Mouse (Mus musculus): Measurements from ENCODE around the gene Lck. TPM values are rescaled to one million over a fixed set of nuclear protein-coding genes. Genes with fewer than 3 reads are reported as not detected.

Lck gene
- total and polyA plus RNA-seq, 3 experiments, result 2.7 to 6.9 TPM; not detected in 1

- peak; percentile 96 for TF ChIP-seq ZKSCAN1 (IDR thresholded peaks at IDR 0.05; ENCODE audit: low read depth, low read length)
- peak; percentile 72 for TF ChIP-seq ELF1 (IDR thresholded peaks at IDR 0.05; ENCODE audit: low read depth, low read length)
Observed at GRCm38 (mm10) chr4:129618786-129619691, 45.6 kb upstream of the Lck start, which contains the start of gene Iqcc (continued).

GRCm38 (mm10) chr4:129618031-129618430 lies 44.6 kb upstream of the Lck start:
- DNase-seq (ENCODE audit: low read depth, low spot score), result no peak
- H3K4me3 ChIP-seq (ENCODE audit: control insufficient read depth in 1 of 2, insufficient read depth in 1 of 2, low read depth in 2 of 2, low read length in 2 of 2), result peak overlapping the region; percentile 64 to 84
- TF ChIP-seq MAX (IDR thresholded peaks at IDR 0.05; ENCODE audit: low read length) (no peak), GABPA (IDR thresholded peaks at IDR 0.05; ENCODE audit: low read depth, low read length) (no peak), SMC3 (IDR thresholded peaks at IDR 0.05; ENCODE audit: low read depth, low read length) (no peak), JUND (IDR thresholded peaks at IDR 0.05; ENCODE audit: low read depth, low read length) (no peak), NELFE (IDR thresholded peaks at IDR 0.05; ENCODE audit: low read depth, low read length) (no peak), EP300 (IDR thresholded peaks at IDR 0.05; ENCODE audit: low read depth in 1 of 2, low read length in 2 of 2) (no peak), ZNF384 (IDR thresholded peaks at IDR 0.05; ENCODE audit: low read depth, low read length) (no peak), UBTF (IDR thresholded peaks at IDR 0.05; ENCODE audit: borderline replicate concordance, insufficient read depth, low read depth, low read length) (no peak), USF1 (IDR thresholded peaks at IDR 0.05; ENCODE audit: low read depth, low read length) (no peak), ZMIZ1 (IDR thresholded peaks at IDR 0.05; ENCODE audit: low read depth, low read length) (no peak), ZC3H11A (IDR thresholded peaks at IDR 0.05; ENCODE audit: low read depth, low read length) (no peak), KAT2A (conservative IDR thresholded peaks at IDR 0.05; ENCODE audit: low read depth, low read length) (no peak), MAFK (IDR thresholded peaks at IDR 0.05; ENCODE audit: borderline replicate concordance, low read depth, low read length) (no peak), MAZ (IDR thresholded peaks at IDR 0.05; ENCODE audit: low read depth, low read length) (no peak), TAL1 (IDR thresholded peaks at IDR 0.05; ENCODE audit: low read length) (no peak), MEF2A (IDR thresholded peaks at IDR 0.05; ENCODE audit: extremely low read depth, insufficient replicate concordance, low read depth, low read length, poor library complexity, severe bottlenecking) (no peak), NRF1 (IDR thresholded peaks at IDR 0.05; ENCODE audit: insufficient read depth, low read depth, low read length, poor library complexity, severe bottlenecking) (no peak), USF2 (IDR thresholded peaks at IDR 0.05; ENCODE audit: borderline replicate concordance in 1 of 2, insufficient read depth in 1 of 2, low read depth in 1 of 2, low read length in 2 of 2) (no peak), E2F4 (IDR thresholded peaks at IDR 0.05; ENCODE audit: borderline replicate concordance, low read depth, low read length) (no peak), ZKSCAN1 (IDR thresholded peaks at IDR 0.05; ENCODE audit: low read depth, low read length) (no peak)
- peaks cover 0 to 6% of the 10 kb centered on the region in 2 experiments; a peak in 1 of 4 replicates for H3K4me1 ChIP-seq (ENCODE audit: control insufficient read depth in 1 of 2, insufficient read depth in 2 of 2, low read length in 2 of 2)
- peaks cover 4% of the 10 kb centered on the region; the same call in 1 of the 2 replicates for H3K79me2 ChIP-seq (ENCODE audit: control insufficient read depth, insufficient read depth, low read length, poor library complexity)
- no peaks in the 10 kb centered on the region for H3K27me3 ChIP-seq (ENCODE audit: control insufficient read depth in 1 of 2, insufficient read depth in 2 of 2, low read length in 2 of 2)
- no peaks in the 10 kb centered on the region for H3K9me3 ChIP-seq (replicated peaks; ENCODE audit: insufficient read depth, low read length)
- H3K27ac ChIP-seq (ENCODE audit: control insufficient read depth, low read depth, low read length), result no peak overlapping the region
- peak overlapping the region; percentile 87 for H3K9ac ChIP-seq (ENCODE audit: control insufficient read depth, low read depth, low read length, poor library complexity, severe bottlenecking)
- H3K36me3 ChIP-seq (ENCODE audit: control insufficient read depth in 1 of 2, insufficient read depth in 2 of 2, low read length in 2 of 2), result no peaks in the 10 kb centered on the region; a peak in 2 of 4 replicates
